Mouse (Mus musculus): ENCODE results near the gene Mapk12.

Gene Mapk12

GRCm38 (mm10) chr15:89137378-89138045 lies 3.0 kb downstream of the Mapk12 start:
- DNase-seq (ENCODE audit: low spot score) = no peak

GRCm38 (mm10) chr15:89136461-89137155 lies 3.9 kb downstream of the Mapk12 start:
- no peak for DNase-seq (ENCODE audit: low spot score)

- DNase-seq (ENCODE audit: low spot score) = peak; percentile 76
These were observed 9.2 kb downstream of the Mapk12 start for GRCm38 (mm10) chr15:89131316-89131715.

- DNase-seq (ENCODE audit: low spot score) = no peak
These were observed 10.3 kb downstream of the Mapk12 start for GRCm38 (mm10) chr15:89130245-89130644.

- peak; percentile 87 for DNase-seq (ENCODE audit: low spot score)
These were observed 11.8 kb downstream of the Mapk12 start, which contains the start of gene Hdac10 for GRCm38 (mm10) chr15:89128382-89129350. Gene Hdac10 (minus strand): TSS chr15:89128700.

GRCm38 (mm10) chr15:89127364-89127940 lies 13.1 kb downstream of the Mapk12 start:
- no peak for DNase-seq (ENCODE audit: low spot score)

- DNase-seq (ENCODE audit: low spot score) = no peak
These were observed 13.9 kb downstream of the Mapk12 start for GRCm38 (mm10) chr15:89126622-89127021.

GRCm38 (mm10) chr15:89125351-89125750 lies 15.2 kb downstream of the Mapk12 start:
- no peak for DNase-seq (ENCODE audit: low spot score)

GRCm38 (mm10) chr15:89124312-89124711 lies 16.2 kb downstream of the Mapk12 start:
- DNase-seq (ENCODE audit: low spot score) = no peak

- no peak for DNase-seq (ENCODE audit: low spot score)
These were observed 16.9 kb downstream of the Mapk12 start for GRCm38 (mm10) chr15:89123595-89123994.

- DNase-seq (ENCODE audit: low spot score) = peak; percentile 94
These were observed 17.7 kb downstream of the Mapk12 start, which contains the start of gene Tubgcp6 for GRCm38 (mm10) chr15:89122649-89123366. Gene Tubgcp6 (minus strand): TSS chr15:89123112.

GRCm38 (mm10) chr15:89118007-89118406 lies 22.5 kb downstream of the Mapk12 start:
- no peak for DNase-seq (ENCODE audit: low spot score)

- no peak for DNase-seq (ENCODE audit: low spot score)
These were observed 30.4 kb downstream of the Mapk12 start for GRCm38 (mm10) chr15:89110147-89110546.

GRCm38 (mm10) chr15:89106976-89107375 lies 33.5 kb downstream of the Mapk12 start:
- no peak for DNase-seq (ENCODE audit: low spot score)

GRCm38 (mm10) chr15:89106073-89106472 lies 34.4 kb downstream of the Mapk12 start:
- DNase-seq (ENCODE audit: low spot score) = no peak

- no peak for DNase-seq (ENCODE audit: low spot score)
These were observed 36.1 kb downstream of the Mapk12 start for GRCm38 (mm10) chr15:89104425-89104824.

GRCm38 (mm10) chr15:89103921-89104320 lies 36.6 kb downstream of the Mapk12 start:
- DNase-seq (ENCODE audit: low spot score) = no peak

GRCm38 (mm10) chr15:89102646-89103045 lies 37.9 kb downstream of the Mapk12 start:
- DNase-seq (ENCODE audit: low spot score) = no peak

GRCm38 (mm10) chr15:89100823-89101222 lies 39.7 kb downstream of the Mapk12 start:
- no peak for DNase-seq (ENCODE audit: low spot score)

- no peak for DNase-seq (ENCODE audit: low spot score)
These were observed 41.9 kb downstream of the Mapk12 start for GRCm38 (mm10) chr15:89098616-89099015.

GRCm38 (mm10) chr15:89097450-89097849 lies 43.1 kb downstream of the Mapk12 start:
- no peak for DNase-seq (ENCODE audit: low spot score)
